Mouse (Mus musculus): ENCODE data around the gene Klb.
A peak's percentile ranks its signal among the peaks of the same experiment; 100 is the strongest.
"Not testable (repeated sequence)": the region's sequence is repeated elsewhere in the genome, so short reads cannot be mapped to it uniquely, and the experiment has no call there.

Gene Klb

GRCm38 (mm10) chr5:65348168-65348567 lies at the start of gene Klb:
TSS of gene Klb (plus strand) at chr5:65348314.
- no peak for DNase-seq

- not testable (repeated sequence) for DNase-seq
Measured at GRCm38 (mm10) chr5:65299623-65300022, 48.5 kb upstream of the Klb start.

- DNase-seq, result no peak
Measured at GRCm38 (mm10) chr5:65300121-65300520, 48.0 kb upstream of the Klb start.

GRCm38 (mm10) chr5:65305516-65305915 lies 42.6 kb upstream of the Klb start:
- no peak for DNase-seq

GRCm38 (mm10) chr5:65308208-65308607 lies 39.9 kb upstream of the Klb start:
- DNase-seq, result no peak

GRCm38 (mm10) chr5:65308866-65309265 lies 39.2 kb upstream of the Klb start:
- DNase-seq, result no peak

GRCm38 (mm10) chr5:65319176-65319575 lies 28.9 kb upstream of the Klb start:
- DNase-seq, result no peak

- DNase-seq, result no peak
Measured at GRCm38 (mm10) chr5:65322165-65322564, 25.9 kb upstream of the Klb start.

GRCm38 (mm10) chr5:65324271-65324670 lies 23.8 kb upstream of the Klb start:
- peak; percentile 74 to 82 for DNase-seq

- no peak for DNase-seq
Measured at GRCm38 (mm10) chr5:65324758-65325355, 23.3 kb upstream of the Klb start.

GRCm38 (mm10) chr5:65326212-65326611 lies 21.9 kb upstream of the Klb start:
- no peak for DNase-seq

GRCm38 (mm10) chr5:65329971-65330370 lies 18.1 kb upstream of the Klb start:
- DNase-seq, result no peak

GRCm38 (mm10) chr5:65334788-65335187 lies 13.3 kb upstream of the Klb start:
- no peak for DNase-seq

GRCm38 (mm10) chr5:65335298-65336074 lies 12.6 kb upstream of the Klb start, which contains the start of gene Rfc1:
TSS of gene Rfc1 (minus strand) at chr5:65335670.
- DNase-seq, result peak; percentile 86 to 92

GRCm38 (mm10) chr5:65336075-65336355 lies 12.1 kb upstream of the Klb start:
- no peak for DNase-seq

GRCm38 (mm10) chr5:65338394-65338793 lies 9.7 kb upstream of the Klb start:
- DNase-seq, result no peak

- DNase-seq, result no peak
Measured at GRCm38 (mm10) chr5:65340167-65340566, 7.9 kb upstream of the Klb start.

GRCm38 (mm10) chr5:65350508-65350907 lies 2.4 kb downstream of the Klb start:
- DNase-seq, result no peak

GRCm38 (mm10) chr5:65354097-65354496 lies 6.0 kb downstream of the Klb start:
- no peak for DNase-seq

- peak in 1 of 2 experiments; percentile 7 for DNase-seq
Measured at GRCm38 (mm10) chr5:65354985-65355384, 6.9 kb downstream of the Klb start.

- DNase-seq, result no peak
Measured at GRCm38 (mm10) chr5:65356851-65357250, 8.7 kb downstream of the Klb start.

GRCm38 (mm10) chr5:65357771-65358170 lies 9.7 kb downstream of the Klb start:
- no peak for DNase-seq

GRCm38 (mm10) chr5:65367837-65368236 lies 19.7 kb downstream of the Klb start:
- no peak for DNase-seq

GRCm38 (mm10) chr5:65371551-65371950 lies 23.4 kb downstream of the Klb start:
- DNase-seq, result no peak

GRCm38 (mm10) chr5:65374746-65375145 lies 26.6 kb downstream of the Klb start:
- no peak for DNase-seq

Data from cerebellum, postnatal 14 days (tissue).